Mouse (Mus musculus): Measurements from ENCODE around the gene Slc48a1. TPM values are rescaled to one million over a fixed set of nuclear protein-coding genes. Genes with fewer than 3 reads are reported as not detected.

The Slc48a1 gene
- polyA plus RNA-seq, 1 experiment from 2014 or later: 45.1 TPM

- H3K9me3 ChIP-seq (replicated peaks; ENCODE audit: control insufficient read depth, low read length): no peaks in the 10 kb centered on the region
- no peaks in the 10 kb centered on the region for H3K27me3 ChIP-seq (ENCODE audit: control insufficient read depth, insufficient read depth, low read length)
- ATAC-seq (replicated peaks; ENCODE audit: insufficient number of reproducible peaks, low FRiP score, low TSS enrichment): no peak; the same call in 1 of the 2 replicates
- no peak overlapping the region for H3K4me2 ChIP-seq
- WGBS (ENCODE audit: insufficient replicate concordance): 10% methylated on average over 8 of the region's 8 CpGs
- H3K4me3 ChIP-seq (ENCODE audit: low read depth, low read length): no peak overlapping the region
- no peaks in the 10 kb centered on the region for H3K36me3 ChIP-seq (ENCODE audit: control insufficient read depth, insufficient read depth, low read length)
- peak overlapping the region; percentile 54 for H3K27ac ChIP-seq (ENCODE audit: low read depth, low read length)
- peaks cover 24% of the 10 kb centered on the region for H3K4me1 ChIP-seq (ENCODE audit: control insufficient read depth, insufficient read depth, low read length)
- 0 out of 2 replicates have a peak overlapping the region, but pooled peaks have one; percentile 24 for H3K9ac ChIP-seq (ENCODE audit: low read depth, low read length)
These were observed 59.3 kb downstream of the Slc48a1 start for GRCm38 (mm10) chr15:97837491-97838061.

- no peaks in the 10 kb centered on the region for H3K27me3 ChIP-seq (ENCODE audit: control insufficient read depth, insufficient read depth, low read length)
- no peaks in the 10 kb centered on the region for H3K36me3 ChIP-seq (ENCODE audit: control insufficient read depth, insufficient read depth, low read length)
- no peak overlapping the region for H3K27ac ChIP-seq (ENCODE audit: low read depth, low read length)
- no peak overlapping the region for H3K9ac ChIP-seq (ENCODE audit: low read depth, low read length)
- WGBS (ENCODE audit: insufficient replicate concordance): 76% methylated on average over 4 of the region's 4 CpGs
- no peak for ATAC-seq (replicated peaks; ENCODE audit: insufficient number of reproducible peaks, low FRiP score, low TSS enrichment)
- H3K4me1 ChIP-seq (ENCODE audit: control insufficient read depth, insufficient read depth, low read length): peaks cover 24% of the 10 kb centered on the region
- H3K4me3 ChIP-seq (ENCODE audit: low read depth, low read length): no peak overlapping the region
- no peaks in the 10 kb centered on the region for H3K9me3 ChIP-seq (replicated peaks; ENCODE audit: control insufficient read depth, low read length)
- no peak overlapping the region for H3K4me2 ChIP-seq
These were observed 60.1 kb downstream of the Slc48a1 start for GRCm38 (mm10) chr15:97838395-97838794.

- Histone ChIP-seq H3K27me3 (ENCODE audit: control insufficient read depth, insufficient read depth, low read length) (0 out of 2 replicates have a peak, but pooled peaks cover under 1% of the 10 kb centered on the region), H3K4me2 (no peak overlapping the region), H3K36me3 (ENCODE audit: control insufficient read depth, insufficient read depth, low read length) (no peaks in the 10 kb centered on the region), H3K9me3 (replicated peaks; ENCODE audit: control insufficient read depth, low read length) (no peaks in the 10 kb centered on the region), H3K4me1 (ENCODE audit: control insufficient read depth, insufficient read depth, low read length) (peaks cover 24% of the 10 kb centered on the region), H3K9ac (ENCODE audit: low read depth, low read length) (no peak overlapping the region), H3K4me3 (ENCODE audit: low read depth, low read length) (no peak overlapping the region), H3K27ac (ENCODE audit: low read depth, low read length) (no peak overlapping the region)
- no peak for ATAC-seq (replicated peaks; ENCODE audit: insufficient number of reproducible peaks, low FRiP score, low TSS enrichment)
- 84% methylated on average over 2 of the region's 2 CpGs for WGBS (ENCODE audit: insufficient replicate concordance)
These were observed 60.7 kb downstream of the Slc48a1 start for GRCm38 (mm10) chr15:97839012-97839411.

- H3K27me3 ChIP-seq (ENCODE audit: control insufficient read depth, insufficient read depth, low read length): 0 out of 2 replicates have a peak, but pooled peaks cover 3% of the 10 kb centered on the region
- no peak for ATAC-seq (replicated peaks; ENCODE audit: insufficient number of reproducible peaks, low FRiP score, low TSS enrichment)
- no peak overlapping the region for H3K4me2 ChIP-seq
- H3K4me1 ChIP-seq (ENCODE audit: control insufficient read depth, insufficient read depth, low read length): peaks cover 28% of the 10 kb centered on the region
- H3K36me3 ChIP-seq (ENCODE audit: control insufficient read depth, insufficient read depth, low read length): no peaks in the 10 kb centered on the region
- no peak overlapping the region for H3K4me3 ChIP-seq (ENCODE audit: low read depth, low read length)
- WGBS (ENCODE audit: insufficient replicate concordance): 64% methylated on average over 4 of the region's 4 CpGs
- no peaks in the 10 kb centered on the region for H3K9me3 ChIP-seq (replicated peaks; ENCODE audit: control insufficient read depth, low read length)
- H3K9ac ChIP-seq (ENCODE audit: low read depth, low read length): no peak overlapping the region
- no peak overlapping the region for H3K27ac ChIP-seq (ENCODE audit: low read depth, low read length)
These were observed 61.2 kb downstream of the Slc48a1 start for GRCm38 (mm10) chr15:97839473-97839872.

- 25% methylated on average over 3 of the region's 3 CpGs for WGBS (ENCODE audit: insufficient replicate concordance)
- H3K9ac ChIP-seq (ENCODE audit: low read depth, low read length): no peak overlapping the region
- ATAC-seq (replicated peaks; ENCODE audit: insufficient number of reproducible peaks, low FRiP score, low TSS enrichment): peak; percentile 70
- H3K27me3 ChIP-seq (ENCODE audit: control insufficient read depth, insufficient read depth, low read length): 0 out of 2 replicates have a peak, but pooled peaks cover 3% of the 10 kb centered on the region
- no peaks in the 10 kb centered on the region for H3K9me3 ChIP-seq (replicated peaks; ENCODE audit: control insufficient read depth, low read length)
- no peak overlapping the region for H3K4me3 ChIP-seq (ENCODE audit: low read depth, low read length)
- H3K4me2 ChIP-seq: no peak overlapping the region
- H3K36me3 ChIP-seq (ENCODE audit: control insufficient read depth, insufficient read depth, low read length): no peaks in the 10 kb centered on the region
- peaks cover 28% of the 10 kb centered on the region for H3K4me1 ChIP-seq (ENCODE audit: control insufficient read depth, insufficient read depth, low read length)
- H3K27ac ChIP-seq (ENCODE audit: low read depth, low read length): 0 out of 2 replicates have a peak overlapping the region, but pooled peaks have one; percentile 37
These were observed 61.7 kb downstream of the Slc48a1 start for GRCm38 (mm10) chr15:97839991-97840455.

- no peak for ATAC-seq (replicated peaks; ENCODE audit: insufficient number of reproducible peaks, low FRiP score, low TSS enrichment)
- 91% methylated on average over 1 of the region's 1 CpGs for WGBS (ENCODE audit: insufficient replicate concordance)
- H3K36me3 ChIP-seq (ENCODE audit: control insufficient read depth, insufficient read depth, low read length): no peaks in the 10 kb centered on the region
- no peak overlapping the region for H3K4me3 ChIP-seq (ENCODE audit: low read depth, low read length)
- no peak overlapping the region for H3K27ac ChIP-seq (ENCODE audit: low read depth, low read length)
- 0 out of 2 replicates have a peak, but pooled peaks cover 3% of the 10 kb centered on the region for H3K27me3 ChIP-seq (ENCODE audit: control insufficient read depth, insufficient read depth, low read length)
- no peak overlapping the region for H3K9ac ChIP-seq (ENCODE audit: low read depth, low read length)
- peaks cover 28% of the 10 kb centered on the region for H3K4me1 ChIP-seq (ENCODE audit: control insufficient read depth, insufficient read depth, low read length)
- no peaks in the 10 kb centered on the region for H3K9me3 ChIP-seq (replicated peaks; ENCODE audit: control insufficient read depth, low read length)
- no peak overlapping the region for H3K4me2 ChIP-seq
These were observed 62.5 kb downstream of the Slc48a1 start for GRCm38 (mm10) chr15:97840781-97841180.

GRCm38 (mm10) chr15:97841383-97841782 lies 63.1 kb downstream of the Slc48a1 start:
- Histone ChIP-seq H3K9me3 (replicated peaks; ENCODE audit: control insufficient read depth, low read length) (no peaks in the 10 kb centered on the region), H3K27me3 (ENCODE audit: control insufficient read depth, insufficient read depth, low read length) (0 out of 2 replicates have a peak, but pooled peaks cover 3% of the 10 kb centered on the region), H3K4me3 (ENCODE audit: low read depth, low read length) (no peak overlapping the region), H3K27ac (ENCODE audit: low read depth, low read length) (no peak overlapping the region), H3K9ac (ENCODE audit: low read depth, low read length) (no peak overlapping the region), H3K36me3 (ENCODE audit: control insufficient read depth, insufficient read depth, low read length) (no peaks in the 10 kb centered on the region), H3K4me1 (ENCODE audit: control insufficient read depth, insufficient read depth, low read length) (peaks cover 25% of the 10 kb centered on the region), H3K4me2 (no peak overlapping the region)
- ATAC-seq (replicated peaks; ENCODE audit: insufficient number of reproducible peaks, low FRiP score, low TSS enrichment): no peak
- WGBS (ENCODE audit: insufficient replicate concordance): 90% methylated on average over 6 of the region's 6 CpGs

- 0 out of 2 replicates have a peak, but pooled peaks cover 3% of the 10 kb centered on the region for H3K27me3 ChIP-seq (ENCODE audit: control insufficient read depth, insufficient read depth, low read length)
- WGBS (ENCODE audit: insufficient replicate concordance): 78% methylated on average over 6 of the region's 6 CpGs
- H3K4me3 ChIP-seq (ENCODE audit: low read depth, low read length): no peak overlapping the region
- H3K36me3 ChIP-seq (ENCODE audit: control insufficient read depth, insufficient read depth, low read length): no peaks in the 10 kb centered on the region
- H3K4me1 ChIP-seq (ENCODE audit: control insufficient read depth, insufficient read depth, low read length): peaks cover 24% of the 10 kb centered on the region
- H3K9me3 ChIP-seq (replicated peaks; ENCODE audit: control insufficient read depth, low read length): no peaks in the 10 kb centered on the region
- H3K27ac ChIP-seq (ENCODE audit: low read depth, low read length): no peak overlapping the region
- ATAC-seq (replicated peaks; ENCODE audit: insufficient number of reproducible peaks, low FRiP score, low TSS enrichment): no peak
- no peak overlapping the region for H3K9ac ChIP-seq (ENCODE audit: low read depth, low read length)
- H3K4me2 ChIP-seq: no peak overlapping the region
These were observed 63.7 kb downstream of the Slc48a1 start for GRCm38 (mm10) chr15:97842058-97842457.

All from heart, embryonic 11.5 days (tissue).